Mouse (Mus musculus) midbrain, postnatal 0 days (tissue): ENCODE data around the gene Tbx4. TPM values are rescaled to one million over a fixed set of nuclear protein-coding genes. Genes with fewer than 3 reads are reported as not detected.

Experiments used
- ATAC-seq: fragments of 200-750 bp; cut with Nextera tagmentation; 2 replicates; pipeline ENCODE4 v1.8.0; 2017; ENCODE audit warnings: moderate number of reproducible peaks, mild to moderate bottlenecking, moderate TSS enrichment, moderate library complexity; ENCODE audit not compliant: low FRiP score
- DNase-seq: peaks from one replicate; pipeline ENCODE4 v3.0.0-alpha.2; 2015; ENCODE audit warnings: low spot score
- H3K27ac ChIP-seq: fragments of 300-500 bp; sonication (generic); 2 replicates; pipeline ENCODE4 v1.5.1; 2014; ENCODE audit warnings: low read depth, mild to moderate bottlenecking, low read length, mixed read lengths
- H3K27me3 ChIP-seq: fragments of 300-500 bp; sonication (generic); 2 replicates; pipeline ENCODE4 v1.6.1; 2014; ENCODE audit warnings: low read length, control low read depth, mixed read lengths; ENCODE audit not compliant: insufficient read depth
- H3K36me3 ChIP-seq: fragments of 300-500 bp; sonication (generic); 2 replicates; pipeline ENCODE4 v1.6.1; 2014; ENCODE audit warnings: low read length, control low read depth, mixed read lengths; ENCODE audit not compliant: insufficient read depth
- H3K4me1 ChIP-seq: fragments of 300-500 bp; sonication (generic); 2 replicates; pipeline ENCODE4 v1.6.1; 2014; ENCODE audit warnings: mild to moderate bottlenecking, control low read depth, antibody characterized with exemption, low read length, mixed read lengths; ENCODE audit not compliant: insufficient read depth
- H3K4me2 ChIP-seq: fragments of 300-500 bp; sonication (generic); 2 replicates; pipeline ENCODE4 v1.6.1; 2014; ENCODE audit warnings: low read depth, mild to moderate bottlenecking, low read length, mixed read lengths; ENCODE audit not compliant: poor library complexity, severe bottlenecking
- H3K4me3 ChIP-seq: fragments of 300-500 bp; sonication (generic); 2 replicates; pipeline ENCODE4 v1.5.1; 2014; ENCODE audit warnings: low read depth, mild to moderate bottlenecking, low read length, moderate library complexity
- H3K9ac ChIP-seq: fragments of 300-500 bp; sonication (generic); replicated peaks from 2 replicates; pipeline ENCODE4 v1.6.1; 2014; ENCODE audit warnings: mild to moderate bottlenecking, low read length, moderate library complexity, mixed read lengths; ENCODE audit not compliant: poor library complexity, severe bottlenecking
- H3K9me3 ChIP-seq: fragments of 300-500 bp; sonication (generic); 2 replicates; pipeline ENCODE4 v1.6.1; 2016; ENCODE audit warnings: low read length, control low read depth
- CTCF ChIP-seq: IDR thresholded peaks from 2 replicates; pipeline ENCODE4 v1.5.1; 2016; ENCODE audit warnings: antibody characterized with exemption, mild to moderate bottlenecking
- WGBS: fragments of 180-500 bp; shearing (Covaris S2); extraction: QIAGEN DNeasy Blood & Tissue Kit; methylation state at CpG from one replicate; pipeline ENCODE4 v1.1.7; 2014; 5-methylcytosine and 5-hydroxymethylcytosine counted together
- polyA plus RNA-seq: library from polyadenylated mRNA; unstranded; fragments of >200 nt; fragmentation: Nextera tagmentation; extraction: Ambion mirVana; gene quantifications from 2 replicates; pipeline ENCODE4 v1.2.1, GENCODE M21; 2015
- total RNA-seq: library from RNA; depleted of rRNA; stranded (reverse); fragments of >200 nt; gene quantifications from 2 replicates; pipeline ENCODE4 v1.2.3, GENCODE M21; 2014; rRNA removed

The Tbx4 gene
- total and polyA plus RNA-seq, 2 experiments from 2014 or later: 0.20 to 0.27 TPM

GRCm38 (mm10) chr11:85961498-85961897, 75.3 kb downstream of the Tbx4 start:
- TF ChIP-seq CTCF: no peak
- Histone ChIP-seq H3K4me3 (no peak overlapping the region), H3K36me3 (no peaks in the 10 kb centered on the region), H3K4me2 (no peak overlapping the region), H3K9ac (no peak overlapping the region), H3K4me1 (no peaks in the 10 kb centered on the region), H3K27ac (no peak overlapping the region), H3K27me3 (no peaks in the 10 kb centered on the region), H3K9me3 (no peaks in the 10 kb centered on the region)
- 80% methylated on average over 9 of the region's 9 CpGs for WGBS
- DNase-seq (no peak), ATAC-seq (no peak)

Other genes starting within 250 kb of the Tbx4 start
- 3.9 and 4.4 TPM in 2 replicates for gene Tbx2, start 53.9 kb upstream of the Tbx4 start, total RNA-seq
- 0.32 and 0.42 TPM in 2 replicates for gene Tbx2, start 53.9 kb upstream of the Tbx4 start, polyA plus RNA-seq
- gene Gm11444, start 36.1 kb upstream of the Tbx4 start, total RNA-seq: not detected in 2 replicates
- not detected in 2 replicates for gene Gm11444, start 36.1 kb upstream of the Tbx4 start, polyA plus RNA-seq